Mouse (Mus musculus) neural tube, embryonic 11.5 days (tissue): ENCODE measurements around the gene Pank1. TPM values are rescaled to one million over a fixed set of nuclear protein-coding genes. Genes with fewer than 3 reads are reported as not detected.
A peak's percentile ranks its signal among the peaks of the same experiment; 100 is the strongest.

Source experiments
- ATAC-seq: fragments of 200-750 bp; cut with Nextera tagmentation; 2 replicates; pipeline ENCODE4 v1.8.0; 2017; ENCODE audit warnings: moderate number of reproducible peaks, mild to moderate bottlenecking, moderate TSS enrichment, moderate library complexity; ENCODE audit not compliant: insufficient read depth, low FRiP score, low TSS enrichment
- DNase-seq: peaks from one replicate; pipeline ENCODE4 v3.0.0-alpha.2; 2015; ENCODE audit warnings: low spot score
- H3K27ac ChIP-seq: fragments of 300-500 bp; sonication (generic); 2 replicates; pipeline ENCODE4 v1.5.1; 2014; ENCODE audit warnings: low read depth, mild to moderate bottlenecking, low read length
- H3K27me3 ChIP-seq: fragments of 300-500 bp; sonication (generic); 2 replicates; pipeline ENCODE4 v1.6.1; 2014; ENCODE audit warnings: mild to moderate bottlenecking, low read length, mixed read lengths; ENCODE audit not compliant: control insufficient read depth, insufficient read depth
- H3K36me3 ChIP-seq: fragments of 300-500 bp; sonication (generic); 2 replicates; pipeline ENCODE4 v1.6.1; 2014; ENCODE audit warnings: mild to moderate bottlenecking, low read length, moderate library complexity, mixed read lengths; ENCODE audit not compliant: control insufficient read depth, insufficient read depth
- H3K4me1 ChIP-seq: fragments of 300-500 bp; sonication (generic); 2 replicates; pipeline ENCODE4 v1.6.1; 2014; ENCODE audit warnings: low read length, mixed read lengths; ENCODE audit not compliant: control insufficient read depth, insufficient read depth
- H3K4me2 ChIP-seq: fragments of 300-500 bp; sonication (generic); 2 replicates; pipeline ENCODE4 v1.6.1; 2014; ENCODE audit warnings: low read depth, mild to moderate bottlenecking, moderate library complexity
- H3K4me3 ChIP-seq: fragments of 300-500 bp; sonication (generic); 2 replicates; pipeline ENCODE4 v1.5.1; 2014; ENCODE audit warnings: low read depth, low read length
- H3K9ac ChIP-seq: fragments of 300-500 bp; sonication (generic); 2 replicates; pipeline ENCODE4 v1.6.1; 2014; ENCODE audit warnings: mild to moderate bottlenecking, low read length
- H3K9me3 ChIP-seq: fragments of 300-500 bp; sonication (generic); 2 replicates; pipeline ENCODE4 v1.6.1; 2016; ENCODE audit warnings: low read length; ENCODE audit not compliant: control insufficient read depth
- WGBS: fragments of 180-500 bp; shearing (Covaris S2); extraction: QIAGEN DNeasy Blood & Tissue Kit; methylation state at CpG from one replicate; pipeline ENCODE4 v1.1.7; 2014; 5-methylcytosine and 5-hydroxymethylcytosine counted together
- polyA plus RNA-seq: library from polyadenylated mRNA; unstranded; fragments of >200 nt; fragmentation: Nextera tagmentation; extraction: Ambion mirVana; gene quantifications from 2 replicates; pipeline ENCODE4 v1.2.1, GENCODE M21; 2014

Gene Pank1
- polyA plus RNA-seq, 1 experiment from 2014 or later, result 9.4 TPM

- H3K27ac ChIP-seq, result no peak overlapping the region
- no peaks in the 10 kb centered on the region for H3K4me1 ChIP-seq
- DNase-seq (no peak), ATAC-seq (no peak)
- no peak overlapping the region for H3K9ac ChIP-seq
- 94% methylated on average over 2 of the region's 2 CpGs for WGBS
- H3K9me3 ChIP-seq, result no peaks in the 10 kb centered on the region
- no peaks in the 10 kb centered on the region for H3K36me3 ChIP-seq
- H3K4me3 ChIP-seq, result no peak overlapping the region
- no peaks in the 10 kb centered on the region for H3K27me3 ChIP-seq
- H3K4me2 ChIP-seq, result no peak overlapping the region
Observed at GRCm38 (mm10) chr19:34804531-34804930, 74.7 kb downstream of the Pank1 start.

- Histone ChIP-seq H3K4me2 (no peak overlapping the region), H3K27ac (no peak overlapping the region), H3K9ac (no peak overlapping the region), H3K36me3 (no peaks in the 10 kb centered on the region), H3K27me3 (no peaks in the 10 kb centered on the region), H3K9me3 (no peaks in the 10 kb centered on the region), H3K4me3 (no peak overlapping the region), H3K4me1 (no peaks in the 10 kb centered on the region)
- ATAC-seq, result no peak
- no peak for DNase-seq
- WGBS, result 84% methylated on average over 4 of the region's 4 CpGs
Observed at GRCm38 (mm10) chr19:34803396-34803795, 75.9 kb downstream of the Pank1 start.

GRCm38 (mm10) chr19:34799644-34800267 is 79.5 kb downstream of the Pank1 start:
- Histone ChIP-seq H3K36me3 (no peaks in the 10 kb centered on the region), H3K27ac (no peak overlapping the region), H3K9me3 (no peaks in the 10 kb centered on the region), H3K27me3 (no peaks in the 10 kb centered on the region), H3K4me2 (no peak overlapping the region), H3K4me3 (no peak overlapping the region), H3K9ac (no peak overlapping the region), H3K4me1 (no peaks in the 10 kb centered on the region)
- ATAC-seq, result no peak
- WGBS, result 82% methylated on average over 6 of the region's 6 CpGs
- no peak for DNase-seq

- no peak for ATAC-seq
- 79% methylated on average over 4 of the region's 4 CpGs for WGBS
Observed at GRCm38 (mm10) chr19:34796396-34796795, 82.9 kb downstream of the Pank1 start.

GRCm38 (mm10) chr19:34782491-34782890 is 96.8 kb downstream of the Pank1 start:
- Histone ChIP-seq H3K27me3 (no peaks in the 10 kb centered on the region), H3K4me1 (no peaks in the 10 kb centered on the region), H3K4me2 (no peak overlapping the region), H3K4me3 (no peak overlapping the region), H3K36me3 (no peaks in the 10 kb centered on the region), H3K27ac (no peak overlapping the region), H3K9ac (no peak overlapping the region), H3K9me3 (no peaks in the 10 kb centered on the region)
- 87% methylated on average over 2 of the region's 2 CpGs for WGBS
- no peak for ATAC-seq
- no peak for DNase-seq

More at GRCm38 (mm10) chr19:34796396-34796795, 82.9 kb downstream of the Pank1 start:
- Histone ChIP-seq H3K4me1 (no peaks in the 10 kb centered on the region), H3K36me3 (no peaks in the 10 kb centered on the region), H3K9me3 (no peaks in the 10 kb centered on the region), H3K4me3 (no peak overlapping the region), H3K27me3 (no peaks in the 10 kb centered on the region), H3K4me2 (no peak overlapping the region), H3K27ac (no peak overlapping the region), H3K9ac (no peak overlapping the region)
- no peak for DNase-seq

- Histone ChIP-seq H3K27ac (no peak overlapping the region), H3K4me3 (no peak overlapping the region), H3K9me3 (no peaks in the 10 kb centered on the region), H3K9ac (no peak overlapping the region), H3K27me3 (no peaks in the 10 kb centered on the region), H3K36me3 (no peaks in the 10 kb centered on the region), H3K4me2 (no peak overlapping the region), H3K4me1 (no peaks in the 10 kb centered on the region)
- 96% methylated on average over 1 of the region's 1 CpGs for WGBS
- no peak for DNase-seq
- no peak for ATAC-seq
Observed at GRCm38 (mm10) chr19:34778993-34779392, 100.3 kb downstream of the Pank1 start.

GRCm38 (mm10) chr19:34778098-34778497 is 101.2 kb downstream of the Pank1 start:
- Histone ChIP-seq H3K36me3 (no peaks in the 10 kb centered on the region), H3K27me3 (no peaks in the 10 kb centered on the region), H3K4me3 (no peak overlapping the region), H3K9ac (no peak overlapping the region), H3K4me2 (no peak overlapping the region), H3K27ac (no peak overlapping the region), H3K4me1 (no peaks in the 10 kb centered on the region), H3K9me3 (no peaks in the 10 kb centered on the region)
- ATAC-seq (no peak), DNase-seq (no peak)

- no peaks in the 10 kb centered on the region for H3K4me1 ChIP-seq
- peak; percentile 27 for DNase-seq
- no peak for ATAC-seq
- WGBS, result 29% methylated on average over 6 of the region's 6 CpGs
- H3K36me3 ChIP-seq, result no peaks in the 10 kb centered on the region
- no peak overlapping the region for H3K4me3 ChIP-seq
- H3K4me2 ChIP-seq, result no peak overlapping the region
- no peaks in the 10 kb centered on the region for H3K27me3 ChIP-seq
- H3K9me3 ChIP-seq, result no peaks in the 10 kb centered on the region
- no peak overlapping the region for H3K9ac ChIP-seq
- H3K27ac ChIP-seq, result no peak overlapping the region
Observed at GRCm38 (mm10) chr19:34772775-34773174, 106.5 kb downstream of the Pank1 start.

- Histone ChIP-seq H3K4me2 (no peak overlapping the region), H3K4me1 (no peaks in the 10 kb centered on the region), H3K27ac (no peak overlapping the region), H3K9me3 (no peaks in the 10 kb centered on the region), H3K4me3 (no peak overlapping the region), H3K9ac (no peak overlapping the region), H3K36me3 (no peaks in the 10 kb centered on the region), H3K27me3 (no peaks in the 10 kb centered on the region)
- WGBS, result 85% methylated on average over 6 of the region's 6 CpGs
- DNase-seq, result no peak
- ATAC-seq, result no peak
Observed at GRCm38 (mm10) chr19:34770764-34771163, 108.5 kb downstream of the Pank1 start.
